Mouse (Mus musculus) G1E (cell line): Measurements from ENCODE around the gene Mllt1. TPM values are rescaled to one million over a fixed set of nuclear protein-coding genes. Genes with fewer than 3 reads are reported as not detected.

Experiments
- ATAC-seq: 2 replicates; pipeline ENCODE4 v1.8.0; 2016; ENCODE audit warnings: mild to moderate bottlenecking; ENCODE audit not compliant: insufficient number of reproducible peaks, poor library complexity, low FRiP score, severe bottlenecking; ENCODE audit errors: extremely low read depth
- DNase-seq: peaks from one replicate; pipeline ENCODE4 v3.0.0; 2012; ENCODE audit warnings: low spot score
- H3K27me3 ChIP-seq: 2 replicates; pipeline ENCODE4 v1.6.1; 2012; ENCODE audit warnings: mild to moderate bottlenecking, low read length, inconsistent platforms; ENCODE audit not compliant: insufficient read depth
- H3K36me3 ChIP-seq: replicated peaks from 2 replicates; pipeline ENCODE3; 2012; ENCODE audit warnings: mild to moderate bottlenecking, inconsistent platforms
- H3K4me1 ChIP-seq: 2 replicates; pipeline ENCODE4 v1.6.1; 2012; ENCODE audit warnings: low read depth, low read length, inconsistent platforms, mixed read lengths; ENCODE audit not compliant: insufficient read depth
- H3K4me3 ChIP-seq: 2 replicates; pipeline ENCODE4 v1.5.1; 2012; ENCODE audit warnings: low read depth, mild to moderate bottlenecking, inconsistent platforms, low read length, moderate library complexity, mixed read lengths
- H3K9me3 ChIP-seq: replicated peaks from 2 replicates; pipeline ENCODE4 v1.6.1; 2012; ENCODE audit warnings: inconsistent platforms
- CTCF ChIP-seq: IDR thresholded peaks from 2 replicates; pipeline ENCODE4 v1.5.1; 2012; ENCODE audit warnings: low read depth, low read length, inconsistent platforms, mixed read lengths
- GATA1 ChIP-seq: IDR thresholded peaks from 2 replicates; pipeline ENCODE4 v1.6.1; 2012; ENCODE audit warnings: borderline replicate concordance, low read length, inconsistent platforms, mixed read lengths
- GATA2 ChIP-seq: IDR thresholded peaks from 2 replicates; pipeline ENCODE4 v1.6.1; 2012; ENCODE audit warnings: low read depth, low read length, inconsistent platforms, borderline replicate concordance
- POLR2AphosphoS5 ChIP-seq: IDR thresholded peaks from 2 replicates; pipeline ENCODE4 v1.6.1; 2012; ENCODE audit warnings: low read depth, low read length, inconsistent platforms; ENCODE audit not compliant: insufficient replicate concordance
- TAL1 ChIP-seq: conservative IDR thresholded peaks from 2 replicates; pipeline ENCODE4 v1.6.1; 2012; ENCODE audit warnings: low read depth, low read length, inconsistent platforms, mixed read lengths
- polyA plus RNA-seq: library from polyadenylated mRNA; stranded (reverse); fragments of >175 nt; gene quantifications from 2 replicates; pipeline ENCODE4 v1.2.3, GENCODE M21; 2012
- total RNA-seq, 2 experiments: library from RNA; stranded (forward) in 1 of 2; stranded (reverse) in 1 of 2; fragments of 200-1000 nt in 1 of 2; fragments of >200 nt in 1 of 2; fragmentation: Nextera tagmentation in 1 of 2; gene quantifications; 2 replicates each; pipeline ENCODE4 v1.2.3; 2014 to 2017

Mllt1 gene
- total and polyA plus RNA-seq, 3 experiments: 8.2 to 75.9 (median 22.1) TPM

GRCm38 (mm10) chr17:56869481-56869977, 65.7 kb downstream of the Mllt1 start:
- TF ChIP-seq GATA2: no peak
- no peak for TF ChIP-seq GATA1
- TF ChIP-seq CTCF: no peak
- TF ChIP-seq POLR2AphosphoS5: no peak
- TF ChIP-seq TAL1: no peak
- H3K9me3 ChIP-seq: peaks cover 8% of the 10 kb centered on the region

GRCm38 (mm10) chr17:56866071-56866470, 69.1 kb downstream of the Mllt1 start:
- Histone ChIP-seq H3K4me3 (no peak overlapping the region), H3K27me3 (peaks cover 22% of the 10 kb centered on the region), H3K4me1 (peaks cover 24% of the 10 kb centered on the region), H3K36me3 (no peaks in the 10 kb centered on the region), H3K9me3 (peaks cover 8% of the 10 kb centered on the region)
- DNase-seq: no peak
- ATAC-seq: no peak
- TF ChIP-seq POLR2AphosphoS5: no peak
- TF ChIP-seq GATA1: no peak
- no peak for TF ChIP-seq CTCF
- no peak for TF ChIP-seq TAL1
- no peak for TF ChIP-seq GATA2

More at GRCm38 (mm10) chr17:56869481-56869977, 65.7 kb downstream of the Mllt1 start:
- Histone ChIP-seq H3K4me1 (peaks cover 35% of the 10 kb centered on the region), H3K27me3 (peaks cover 14% of the 10 kb centered on the region; the same call in 1 of the 2 replicates), H3K4me3 (no peak overlapping the region), H3K36me3 (no peaks in the 10 kb centered on the region)
- ATAC-seq (no peak), DNase-seq (no peak)

GRCm38 (mm10) chr17:56861197-56861596, 74.0 kb downstream of the Mllt1 start:
- Histone ChIP-seq H3K9me3 (no peaks in the 10 kb centered on the region; the same call in 1 of the 2 replicates), H3K27me3 (peaks cover 26% of the 10 kb centered on the region), H3K4me1 (peaks cover 15% of the 10 kb centered on the region), H3K4me3 (no peak overlapping the region), H3K36me3 (no peaks in the 10 kb centered on the region)
- TF ChIP-seq GATA2 (no peak), TAL1 (no peak), POLR2AphosphoS5 (no peak), CTCF (no peak), GATA1 (no peak)
- no peak for DNase-seq
- ATAC-seq: no peak

GRCm38 (mm10) chr17:56858922-56859321, 76.3 kb downstream of the Mllt1 start:
- no peak for TF ChIP-seq POLR2AphosphoS5
- TF ChIP-seq GATA1: no peak
- no peak for TF ChIP-seq GATA2
- TF ChIP-seq CTCF: no peak
- no peak for TF ChIP-seq TAL1

GRCm38 (mm10) chr17:56858216-56858615, 77.0 kb downstream of the Mllt1 start:
- no peaks in the 10 kb centered on the region for H3K9me3 ChIP-seq
- peak; percentile 54 for DNase-seq
- TF ChIP-seq CTCF: peak; percentile 94
- no peak for TF ChIP-seq POLR2AphosphoS5
- no peak for TF ChIP-seq TAL1
- TF ChIP-seq GATA2: no peak
- no peak for TF ChIP-seq GATA1
- no peak overlapping the region for H3K4me3 ChIP-seq
- no peak for ATAC-seq
- no peaks in the 10 kb centered on the region for H3K36me3 ChIP-seq
- H3K4me1 ChIP-seq: peaks cover 17% of the 10 kb centered on the region
- H3K27me3 ChIP-seq: peaks cover 33% of the 10 kb centered on the region

More at GRCm38 (mm10) chr17:56858922-56859321, 76.3 kb downstream of the Mllt1 start:
- H3K9me3 ChIP-seq: no peaks in the 10 kb centered on the region
- peaks cover 17% of the 10 kb centered on the region for H3K4me1 ChIP-seq
- no peak for DNase-seq
- H3K36me3 ChIP-seq: no peaks in the 10 kb centered on the region
- peaks cover 33% of the 10 kb centered on the region for H3K27me3 ChIP-seq
- no peak overlapping the region for H3K4me3 ChIP-seq
- ATAC-seq: no peak

- Histone ChIP-seq H3K4me3 (no peak overlapping the region), H3K27me3 (peaks cover 29% of the 10 kb centered on the region), H3K4me1 (peaks cover 11% of the 10 kb centered on the region; the same call in 1 of the 2 replicates), H3K36me3 (no peaks in the 10 kb centered on the region), H3K9me3 (no peaks in the 10 kb centered on the region)
- ATAC-seq (no peak), DNase-seq (no peak)
- no peak for TF ChIP-seq GATA1
- no peak for TF ChIP-seq GATA2
- TF ChIP-seq POLR2AphosphoS5: no peak
- no peak for TF ChIP-seq CTCF
- TF ChIP-seq TAL1: no peak
Observed at GRCm38 (mm10) chr17:56855421-56855820, 79.8 kb downstream of the Mllt1 start.
